Mouse (Mus musculus) left cerebral cortex, adult 18-20 months (tissue): ENCODE measurements around the gene Cacna1e. TPM values are rescaled to one million over a fixed set of nuclear protein-coding genes. Genes with fewer than 3 reads are reported as not detected.
A peak's percentile ranks its signal among the peaks of the same experiment; 100 is the strongest.

ENCODE experiments used
- DNase-seq, 2 experiments: peaks; one replicate each; pipeline ENCODE4 v3.0.0; 2021 to 2022; ENCODE audit warnings: low spot score in 2 of 2, mixed read lengths in 1 of 2
- long read RNA-seq, 2 experiments: library from polyadenylated mRNA; stranded (forward); transcript quantifications; one replicate each; pipeline ENCODE4 v2.0.0; 2021
- total RNA-seq, 2 experiments: library from RNA; stranded (reverse); gene quantifications; 2 replicates each; pipeline ENCODE4 v1.2.3; 2021

Cacna1e gene
- total RNA-seq, result 100 to 1,000 TPM; 141 to 149 TPM
- long read RNA-seq, experiment 1, partial matches to known transcripts, result 2 of 19 reads
- long read RNA-seq, experiment 1, other reads (novel, unspliced or antisense), result 17 of 19 reads
- long read RNA-seq, experiment 2, partial matches to known transcripts, result 1 of 9 reads
- long read RNA-seq, experiment 2, other reads (novel, unspliced or antisense), result 8 of 9 reads

DNA sequence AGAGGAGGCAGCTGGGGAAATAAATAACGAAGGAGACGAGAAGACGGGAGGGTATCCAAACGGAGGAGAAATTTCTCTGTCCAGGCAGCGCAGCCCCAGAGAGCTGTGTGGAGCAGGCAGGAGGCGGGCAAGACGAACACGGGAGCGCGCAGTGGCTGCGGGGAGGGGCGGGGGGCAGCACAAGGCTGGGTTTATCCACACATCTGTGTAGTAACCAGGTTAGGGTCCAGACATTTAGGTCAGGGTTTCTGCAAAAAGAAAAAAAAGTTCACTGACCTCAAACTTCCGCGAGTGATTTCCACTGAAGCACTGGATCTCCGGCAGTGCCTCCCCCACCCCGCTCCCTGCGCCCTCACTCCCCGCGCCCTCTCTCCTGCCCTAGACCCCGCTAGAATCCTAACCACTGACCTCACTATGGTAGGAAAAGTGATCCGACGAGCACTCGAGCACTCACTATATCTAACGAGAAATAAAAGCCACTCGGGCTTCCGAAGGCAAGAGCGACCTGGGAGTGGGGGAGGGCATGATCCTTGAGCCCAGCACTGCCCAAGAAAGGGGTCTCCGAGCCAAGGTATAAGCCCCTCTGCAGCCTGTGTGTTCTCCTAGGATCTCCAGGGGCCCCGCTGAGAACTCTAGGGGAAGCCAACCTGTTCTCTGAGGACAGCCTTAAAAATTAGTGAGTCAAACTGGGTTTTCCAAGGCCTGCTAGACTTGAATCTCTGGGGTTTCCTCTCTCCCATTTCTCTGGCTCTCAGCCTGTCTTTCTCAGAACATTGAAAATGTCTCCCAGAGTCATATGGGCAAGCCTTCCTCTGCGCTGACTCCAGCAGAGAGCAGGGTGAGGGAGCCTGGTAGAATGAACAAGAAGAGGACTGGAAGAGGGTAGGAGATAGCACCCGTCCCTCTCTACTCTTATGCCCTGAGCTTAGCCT, at the start of gene Cacna1e:
Gene Cacna1e, minus strand, starts transcription at position 227 of the 932 bp plus-strand sequence.
- DNase-seq, result peak; percentile 23 to 32

DNA sequence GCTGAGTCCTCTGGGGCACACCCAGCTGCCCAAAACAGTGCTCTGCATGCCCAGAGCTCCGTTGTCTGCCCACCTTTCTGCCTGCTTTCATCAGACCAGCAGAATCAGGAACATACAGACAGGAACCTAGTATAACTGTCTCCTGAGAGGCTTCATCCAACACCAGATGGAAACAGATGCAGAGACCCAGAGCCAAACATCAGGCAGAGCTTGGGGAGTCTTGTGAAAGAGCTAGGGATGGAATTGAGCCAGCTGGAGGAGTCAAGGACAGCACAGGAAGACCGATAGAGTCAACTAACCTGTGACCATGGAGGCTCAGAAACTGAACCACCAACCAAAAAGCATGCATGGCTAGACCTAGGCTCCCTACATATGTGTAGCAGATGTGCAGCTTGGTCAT, 34.1 kb upstream of the Cacna1e start:
- DNase-seq, result no peak

DNA sequence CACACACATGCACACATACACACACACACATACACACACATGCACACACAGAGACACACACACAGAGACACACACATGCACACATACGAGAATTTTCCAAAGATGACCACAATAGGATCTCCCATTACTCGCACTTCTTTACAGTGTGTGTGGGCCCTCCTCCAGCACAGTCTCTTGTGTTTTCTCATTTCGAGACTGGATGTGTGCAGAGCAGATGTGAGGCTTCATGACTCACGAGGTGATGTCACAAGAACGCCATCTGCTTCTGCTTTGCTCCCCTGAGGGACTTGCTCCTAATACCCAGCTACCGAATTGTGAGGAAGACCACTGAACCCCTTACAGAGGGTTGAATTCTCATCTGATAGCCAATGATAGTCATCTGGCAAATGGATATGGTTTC, 33.1 kb upstream of the Cacna1e start:
- no peak for DNase-seq

DNA sequence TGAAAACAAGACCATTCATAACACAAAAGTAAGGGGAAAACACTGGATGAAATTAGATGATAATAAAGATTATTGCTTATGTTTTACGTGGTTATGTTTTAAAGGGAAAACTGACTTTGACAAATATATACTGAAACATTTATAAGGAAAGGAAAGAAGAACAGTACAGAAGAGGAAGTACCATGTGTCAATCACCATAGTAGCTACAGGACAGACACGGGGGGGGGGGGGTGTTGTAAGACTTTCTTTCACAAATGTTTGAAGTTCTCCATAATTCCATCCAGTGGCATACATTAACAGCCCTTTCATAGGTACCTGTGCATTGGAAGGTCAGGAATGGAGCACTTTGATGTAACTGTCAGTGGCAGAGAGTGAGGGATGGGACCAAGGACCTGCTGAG, 25.3 kb upstream of the Cacna1e start:
- DNase-seq, result no peak

DNA sequence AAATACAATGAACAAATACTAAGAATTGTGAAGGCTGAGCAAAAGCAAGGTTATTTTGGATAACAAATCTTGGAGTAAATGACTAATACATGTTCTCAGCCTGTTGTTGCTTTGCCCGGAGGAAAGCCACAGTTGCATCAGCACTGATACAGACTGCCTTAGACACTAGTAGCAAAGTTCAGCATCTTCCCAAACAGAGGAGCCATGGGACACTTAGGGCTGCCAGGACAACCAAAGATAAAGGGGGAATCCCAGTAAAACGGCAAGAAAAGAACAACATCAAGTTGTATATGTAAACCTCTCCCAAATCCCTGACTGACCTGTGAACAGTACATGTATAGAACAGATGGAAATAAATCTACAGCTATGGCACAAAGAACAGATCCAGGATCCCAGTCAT, 13.1 kb upstream of the Cacna1e start:
- no peak for DNase-seq

DNA sequence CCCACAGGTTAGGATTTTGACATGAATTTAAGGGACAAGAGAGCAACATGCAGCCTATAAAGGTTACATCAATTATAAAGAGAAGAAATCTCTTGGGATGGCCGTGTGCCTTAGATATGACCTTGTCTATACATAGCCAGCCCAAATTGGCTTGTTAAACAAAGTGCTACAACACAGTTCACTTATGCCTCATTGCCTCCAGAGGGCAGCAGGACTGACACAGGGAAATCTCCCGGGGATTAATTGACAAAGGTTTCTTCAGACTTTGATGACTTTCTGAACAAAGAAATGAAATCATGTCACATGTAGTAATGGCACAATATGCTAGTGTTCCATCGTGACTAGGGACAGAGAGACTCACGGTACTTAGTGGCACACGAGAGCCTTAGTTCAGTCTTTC, 5.9 kb upstream of the Cacna1e start:
- DNase-seq, result no peak

DNA sequence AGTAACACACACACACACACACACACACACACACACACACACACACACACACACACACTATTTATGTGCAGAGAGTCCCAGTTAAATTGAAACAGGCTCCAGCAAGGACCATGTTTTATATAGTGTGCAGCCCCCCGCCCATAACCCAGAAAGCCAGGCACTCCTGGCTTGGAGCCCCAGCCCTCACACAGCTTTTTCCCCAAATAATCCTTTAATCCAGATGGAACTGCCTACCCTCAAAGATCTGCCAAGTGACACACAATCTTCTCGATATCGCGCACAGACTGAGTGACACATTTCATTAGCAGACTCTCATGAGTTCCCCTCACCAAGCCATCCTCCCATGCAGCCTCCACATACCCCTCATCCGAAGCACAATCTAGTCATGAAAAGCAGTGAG, 4.2 kb upstream of the Cacna1e start:
- DNase-seq, result no peak

DNA sequence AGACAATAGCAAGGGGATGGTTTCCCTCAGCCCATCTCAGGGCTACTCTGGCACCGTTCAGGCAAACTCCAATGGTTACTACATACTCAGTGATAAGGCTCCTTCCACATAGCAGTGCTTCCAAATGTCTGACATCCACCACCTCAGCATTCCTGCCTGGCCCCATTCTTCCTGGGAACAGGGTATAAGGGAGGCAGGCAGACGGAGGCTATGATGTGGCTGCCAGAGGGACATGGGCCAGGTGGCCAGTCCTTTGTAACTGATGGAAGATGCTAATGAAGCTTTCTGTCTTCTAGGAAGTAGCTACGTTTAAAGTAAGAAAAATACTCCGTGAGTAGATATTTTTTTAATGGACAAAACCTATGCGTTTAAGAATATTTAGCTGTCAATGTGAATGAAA, 3.7 kb upstream of the Cacna1e start:
- DNase-seq, result no peak

DNA sequence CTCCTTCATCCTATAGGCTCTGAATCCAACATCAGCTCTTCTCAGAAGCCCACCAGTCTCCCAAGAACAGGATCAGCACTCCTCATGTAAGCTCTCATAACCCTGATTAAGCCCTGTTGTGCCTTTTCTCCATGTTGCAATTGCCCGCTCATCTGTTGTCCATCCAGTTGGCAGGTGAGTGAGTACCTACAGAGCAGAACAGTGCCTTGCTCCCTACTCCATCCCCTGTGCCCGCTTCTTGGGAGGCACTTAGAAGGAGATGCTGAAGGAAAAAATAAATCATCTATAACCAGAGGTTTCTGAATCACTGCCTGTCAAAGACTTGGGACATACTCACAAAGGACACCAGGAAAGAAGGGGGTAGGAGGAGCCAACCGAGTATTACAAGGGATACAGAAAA, 3.2 kb upstream of the Cacna1e start:
- DNase-seq, result no peak

DNA sequence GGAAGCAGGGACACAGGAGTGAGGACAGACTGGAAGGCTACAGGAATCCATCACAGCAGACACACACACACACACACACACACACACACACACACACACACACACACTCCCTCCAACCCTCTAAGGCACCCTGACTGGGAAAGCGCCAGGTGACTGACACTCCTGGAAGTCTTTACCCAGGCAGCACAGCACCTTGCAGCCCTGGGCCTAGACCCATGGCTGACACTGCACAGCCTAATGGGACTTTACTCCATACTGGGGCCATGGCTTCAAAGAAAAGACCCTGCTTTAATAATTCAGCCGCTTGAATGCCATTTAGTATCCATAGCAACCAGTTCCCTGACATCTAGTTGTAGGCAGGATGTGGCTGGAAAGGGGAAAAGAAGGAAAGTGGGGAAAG, 2.3 kb upstream of the Cacna1e start:
- DNase-seq, result no peak

DNA sequence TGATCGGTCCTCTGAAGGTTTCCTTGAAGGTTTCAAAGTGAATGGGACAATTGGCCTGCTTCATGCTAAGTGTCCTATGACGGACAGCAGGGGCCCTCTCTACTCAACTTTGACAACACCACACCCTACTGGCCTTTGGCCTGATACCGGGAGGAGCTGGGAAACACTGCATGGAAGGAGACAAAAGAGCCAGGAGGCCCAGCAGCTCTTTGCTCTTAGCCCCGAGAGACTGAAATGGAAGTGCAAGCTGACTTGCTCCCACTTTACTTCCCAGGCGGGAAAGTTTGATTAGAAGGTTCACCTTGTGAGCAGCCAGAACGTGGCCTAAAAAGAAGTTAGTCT, 877 bp upstream of the Cacna1e start:
- DNase-seq, result no peak

DNA sequence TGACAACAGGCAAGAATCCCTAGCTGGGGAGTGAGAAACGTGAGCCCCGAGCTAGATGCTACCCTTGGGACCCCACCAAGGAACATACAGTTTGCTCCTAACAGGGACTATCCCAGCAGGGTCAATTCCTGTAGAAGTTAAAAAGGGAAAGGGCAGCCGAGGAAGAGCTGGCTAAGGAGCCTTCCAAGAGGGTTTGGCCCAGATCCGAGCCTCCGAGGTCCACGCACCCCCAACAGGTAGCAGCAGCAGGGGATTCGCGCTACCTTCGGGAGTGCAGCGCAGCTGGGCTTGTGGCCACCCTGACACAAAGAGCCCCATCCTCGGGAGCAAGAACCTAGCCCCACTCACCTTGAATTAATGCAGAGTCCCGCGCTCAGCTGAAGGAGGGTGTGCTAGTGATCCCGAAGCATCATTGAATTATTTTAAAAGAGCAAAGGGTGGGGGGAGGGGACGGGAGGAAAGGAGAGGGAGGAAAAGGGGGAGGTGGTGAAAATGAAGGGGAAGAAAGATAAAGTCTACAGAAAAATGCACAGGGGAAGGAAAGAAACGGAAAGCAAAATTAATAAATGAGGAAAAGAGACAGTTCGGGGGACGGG, 607 bp downstream of the Cacna1e start:
- DNase-seq, result no peak

DNA sequence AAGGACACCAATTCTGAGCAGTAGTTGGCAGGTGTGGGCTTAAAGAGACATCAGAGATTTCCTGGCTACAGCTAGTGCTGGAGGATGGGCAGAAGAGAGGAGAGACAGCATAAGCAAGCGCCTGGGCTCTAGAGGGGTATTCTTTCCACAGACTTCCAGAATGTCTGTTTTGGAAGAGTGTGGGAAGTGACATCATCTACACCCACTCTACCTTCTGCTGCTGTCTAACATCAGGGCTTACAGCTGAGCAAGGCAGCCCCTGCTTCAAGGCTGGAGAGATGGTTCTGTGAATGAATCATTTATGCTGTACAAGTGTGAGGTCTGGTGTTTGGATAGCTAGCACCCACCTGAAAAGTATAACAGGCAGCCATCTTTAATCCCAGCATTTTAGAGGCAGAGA, 18.3 kb downstream of the Cacna1e start:
- peak; percentile 42 to 48 for DNase-seq

DNA sequence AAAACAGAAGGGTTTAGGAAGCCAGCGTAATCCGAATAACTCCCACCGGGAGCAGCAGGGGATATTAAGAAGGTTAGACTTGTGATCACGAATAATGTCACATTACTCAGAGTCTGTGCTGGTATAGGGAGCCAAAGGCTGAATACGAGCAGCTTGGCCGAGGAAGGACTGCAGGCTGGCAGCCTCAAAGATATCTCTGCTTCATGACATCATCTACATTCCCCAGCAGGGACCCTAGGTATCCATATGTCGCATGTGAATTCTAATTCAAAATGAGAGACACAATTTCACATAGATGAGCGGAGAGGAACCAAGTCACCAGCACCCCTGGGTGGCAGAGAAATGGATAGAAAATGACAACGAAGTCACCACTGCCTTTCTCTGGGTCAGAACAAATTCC, 22.9 kb downstream of the Cacna1e start:
- no peak for DNase-seq

DNA sequence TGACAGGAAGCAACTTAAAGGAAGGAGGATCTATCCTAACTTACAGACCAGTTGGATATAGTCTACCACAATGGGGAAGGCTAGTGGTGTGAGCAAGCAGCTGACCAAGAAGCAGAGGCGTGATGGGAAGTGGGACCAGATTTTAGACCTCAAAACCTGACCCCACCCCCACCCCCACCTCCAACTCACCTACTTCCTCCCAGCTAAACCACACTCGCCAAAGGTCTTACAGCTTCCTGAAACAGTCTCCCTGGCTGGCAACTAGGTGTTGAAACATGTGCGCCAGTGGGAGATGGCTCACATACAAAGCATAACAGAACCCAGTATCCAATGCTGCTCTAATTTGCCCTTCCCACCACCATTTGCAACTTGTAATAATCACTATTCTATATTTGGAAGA, 29.7 kb downstream of the Cacna1e start:
- DNase-seq, result no peak

DNA sequence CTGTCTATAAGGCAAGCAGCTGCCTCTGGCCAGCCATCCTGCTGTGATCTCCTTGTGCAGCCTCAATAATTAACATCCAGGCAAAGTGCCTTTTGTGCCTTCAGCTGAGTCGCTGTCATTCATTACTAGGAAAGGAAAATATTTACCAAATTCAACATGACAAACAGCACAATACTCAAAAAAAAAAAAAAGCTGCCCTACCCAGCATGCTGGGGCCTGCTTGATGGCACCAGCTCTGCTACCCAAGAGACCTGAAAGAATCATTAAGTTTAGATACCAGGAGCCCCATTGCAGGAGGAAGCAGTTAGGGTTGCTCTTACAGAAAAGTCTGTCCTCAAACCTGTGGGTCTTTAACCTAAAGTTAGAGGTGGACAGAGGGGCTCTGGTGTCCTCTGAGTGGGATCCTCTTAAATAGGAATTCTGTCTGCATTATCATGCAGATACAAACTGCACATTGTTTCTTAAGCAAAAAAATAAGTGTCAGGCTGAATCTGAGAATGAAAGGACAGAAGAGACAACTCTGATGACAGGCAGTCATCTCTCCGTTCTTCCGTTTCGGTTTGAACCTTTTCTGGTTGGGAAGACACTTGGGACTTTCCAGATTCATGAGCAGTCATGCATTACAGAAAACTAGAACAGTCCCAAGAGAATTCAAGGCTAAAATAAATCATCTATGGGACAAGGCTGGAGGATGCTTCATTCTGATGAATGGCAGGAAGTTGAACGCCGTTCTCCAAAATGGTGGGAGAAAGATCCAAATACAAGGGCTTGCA, 33.6 kb downstream of the Cacna1e start:
- no peak for DNase-seq

DNA sequence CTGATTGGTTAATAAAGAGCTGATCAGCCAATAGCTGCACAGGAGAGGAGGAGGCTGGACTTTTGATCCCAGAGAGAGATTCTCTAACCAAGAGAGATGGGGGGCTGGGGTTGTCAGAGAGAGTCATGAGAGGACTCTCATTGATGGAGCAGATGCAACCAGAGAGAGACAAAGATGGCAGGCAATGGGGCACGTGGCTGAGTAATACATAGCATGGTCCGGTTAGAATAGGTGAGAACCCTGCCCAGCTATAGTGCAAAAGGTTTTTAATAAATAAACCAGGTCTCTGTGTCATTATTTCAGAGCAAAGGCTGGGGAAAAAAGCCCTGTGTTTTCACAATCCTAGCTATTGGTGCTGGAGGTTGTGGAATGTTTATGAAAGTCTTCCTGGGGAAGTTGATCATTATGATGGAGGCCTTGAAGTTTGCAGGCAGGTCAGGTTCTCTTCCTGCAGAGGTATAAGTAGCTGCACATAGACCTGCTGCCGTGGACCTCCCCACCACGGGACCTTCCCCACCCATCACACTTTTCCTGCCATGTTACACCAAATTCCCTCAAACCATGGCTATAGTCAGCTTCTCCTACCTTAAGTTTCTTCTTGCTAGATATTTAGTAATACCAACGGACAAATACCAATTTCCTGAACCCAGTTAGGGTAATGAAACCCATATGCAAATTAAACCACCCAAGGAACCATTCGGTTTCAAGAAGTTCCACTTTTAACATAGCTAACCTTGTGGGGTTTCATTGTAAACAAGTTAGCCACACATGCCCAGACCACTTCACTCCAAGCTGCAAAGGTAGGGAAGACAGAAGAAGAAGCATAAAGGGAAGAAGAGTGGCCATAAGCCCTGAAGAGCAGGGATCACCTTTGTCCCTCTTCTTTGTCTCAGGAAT, 35.4 kb downstream of the Cacna1e start:
- DNase-seq, result no peak

DNA sequence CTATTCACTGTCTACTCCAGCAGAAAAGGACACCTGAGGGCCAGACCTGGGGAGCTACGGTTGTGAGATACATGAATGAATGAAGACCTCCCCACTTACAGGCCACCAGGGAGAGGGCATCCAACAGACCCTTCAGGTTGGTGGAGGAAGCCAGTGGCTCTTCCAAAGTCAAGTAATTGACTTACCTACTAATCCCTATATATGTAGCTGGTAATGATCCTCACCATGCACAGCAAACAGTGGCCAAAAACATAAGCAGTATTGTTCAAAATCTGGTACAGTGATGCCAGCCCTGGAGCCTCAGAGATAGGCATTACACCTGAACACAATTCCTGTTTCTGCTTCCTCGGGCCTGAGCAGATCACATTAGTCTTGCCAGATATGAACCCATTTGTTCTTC, 37.4 kb downstream of the Cacna1e start:
- DNase-seq, result no peak

DNA sequence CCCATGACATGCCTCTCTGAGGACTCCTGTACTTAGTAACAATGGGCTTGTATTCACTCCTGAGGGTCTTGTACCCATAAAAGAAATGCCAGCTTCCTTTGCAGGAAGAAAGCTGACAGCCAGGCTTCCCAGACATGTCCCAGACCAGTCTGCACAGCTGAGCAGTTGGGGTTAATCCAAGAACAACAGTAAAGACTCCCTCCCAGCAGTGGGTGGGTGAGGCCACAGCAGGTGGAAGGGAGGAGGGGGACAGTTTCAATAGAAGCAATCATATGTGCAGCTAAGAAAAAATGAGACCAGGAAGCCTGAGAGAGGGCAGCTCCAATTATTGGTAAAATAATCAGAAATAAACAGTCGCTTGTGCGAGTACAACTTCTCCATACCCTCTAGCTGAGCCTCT, 40.9 kb downstream of the Cacna1e start:
- no peak for DNase-seq

DNA sequence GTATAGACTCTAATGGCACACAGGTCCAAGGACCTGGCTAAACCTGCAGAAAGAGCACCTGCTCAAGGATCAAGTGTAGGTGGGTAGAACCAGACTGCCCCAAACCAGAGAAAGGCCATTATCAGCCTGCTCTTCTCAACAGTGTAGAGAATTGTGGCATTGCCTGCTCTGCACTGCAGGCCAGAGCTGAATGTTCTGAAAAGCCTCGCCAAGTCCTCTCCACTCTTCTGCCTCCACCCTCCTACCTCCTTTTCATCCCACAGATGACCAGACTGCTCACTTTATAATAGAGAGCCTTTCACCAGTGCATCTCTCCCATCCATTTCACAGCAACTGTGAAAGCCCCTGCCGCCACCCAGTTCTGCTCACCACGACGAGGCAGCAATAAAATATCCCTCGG, 42.0 kb downstream of the Cacna1e start:
- no peak for DNase-seq
